Mouse (Mus musculus) frontal cortex, postnatal 25 days (tissue): Measurements from ENCODE around the gene Dclre1b.
"Not testable (repeated sequence)": the region's sequence is repeated elsewhere in the genome, so short reads cannot be mapped to it uniquely, and the experiment has no call there.

ENCODE experiments used
- DNase-seq, 2 experiments: peaks; one replicate each; pipeline ENCODE4 v3.0.0; 2022; ENCODE audit warnings: low spot score in 2 of 2

Gene Dclre1b

DNA sequence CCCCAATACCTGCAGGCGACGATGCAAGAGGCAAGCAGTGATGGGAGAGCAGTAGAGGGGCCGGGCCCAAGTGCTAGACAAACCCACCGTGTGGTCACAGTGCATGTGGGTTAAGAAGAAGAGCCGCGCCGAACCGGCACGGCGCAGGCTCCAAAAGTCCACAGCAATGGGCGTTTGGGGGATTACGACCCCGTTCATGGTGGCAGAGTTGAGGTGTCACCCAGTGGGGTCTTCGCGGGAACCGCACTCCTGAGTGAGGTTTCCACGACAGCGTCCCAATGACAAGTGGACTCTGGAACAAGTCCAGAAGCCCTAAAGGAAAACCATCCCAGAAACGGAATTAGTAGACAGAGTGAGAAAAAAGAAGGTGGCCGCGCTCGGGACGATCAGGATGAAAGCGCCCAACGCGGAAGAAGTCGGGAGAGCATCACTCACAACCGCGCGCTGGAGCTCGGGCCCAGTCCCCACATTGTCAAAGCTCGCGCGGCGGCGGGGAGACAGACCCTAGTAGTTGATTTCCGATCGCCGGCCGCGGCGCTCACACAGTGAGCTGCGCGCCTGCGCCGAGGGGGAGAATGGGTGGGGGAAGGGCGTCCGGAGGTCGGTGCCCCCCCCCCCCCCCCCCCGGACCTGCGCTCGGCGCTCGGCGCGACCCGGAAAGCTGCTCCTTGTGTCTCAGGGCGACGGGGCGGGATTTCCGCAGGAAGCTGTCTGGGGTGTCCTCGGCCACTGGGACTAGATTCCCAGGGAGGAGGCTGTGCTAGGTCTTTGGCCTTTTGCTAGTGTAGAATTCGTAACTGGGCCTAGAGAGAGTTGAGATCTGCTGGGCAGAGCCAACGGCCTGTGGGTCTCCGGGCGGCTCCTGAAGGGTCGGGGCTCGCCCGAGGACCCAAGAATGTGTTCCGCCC lies at the start of gene Dclre1b, which contains the start of the genes Ap4b1 and Gm43064:
Dclre1b (minus strand) TSS at position 554 of the 908 bp plus-strand sequence.
Ap4b1 (plus strand) TSS at position 630 of the 908 bp plus-strand sequence.
Gm43064 (plus strand) TSS at position 683 of the 908 bp plus-strand sequence.
- DNase-seq: peak; percentile 67 to 79

GRCm38 (mm10) chr3:103857977-103858563 lies 48.8 kb upstream of the Dclre1b start:
- DNase-seq: no peak

- DNase-seq: no peak
These were observed 48.0 kb upstream of the Dclre1b start for GRCm38 (mm10) chr3:103857036-103857805.

GRCm38 (mm10) chr3:103853804-103854203 lies 44.6 kb upstream of the Dclre1b start:
- no peak for DNase-seq

GRCm38 (mm10) chr3:103852565-103853299 lies 43.5 kb upstream of the Dclre1b start:
- peak in 1 of 2 experiments; percentile 8 for DNase-seq

DNA sequence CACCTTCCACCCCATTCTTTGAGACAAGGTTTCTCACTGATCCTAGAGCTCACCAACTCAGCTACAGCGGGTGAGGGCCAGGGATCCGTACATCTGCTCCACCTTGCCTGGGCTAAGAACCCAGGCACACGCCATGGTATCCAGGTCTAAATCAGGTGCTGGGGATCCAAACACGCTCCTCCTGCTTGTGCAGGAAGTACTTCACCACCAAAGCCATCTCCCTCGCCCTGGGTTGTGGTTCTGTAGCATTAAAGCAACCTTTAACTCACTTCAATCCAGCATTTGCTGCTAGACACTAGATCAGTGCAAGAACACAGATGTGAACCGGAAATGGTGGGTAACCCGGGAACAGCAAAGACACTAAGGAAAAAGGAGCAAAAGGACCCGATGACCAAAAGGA lies 42.6 kb upstream of the Dclre1b start:
- no peak for DNase-seq

DNA sequence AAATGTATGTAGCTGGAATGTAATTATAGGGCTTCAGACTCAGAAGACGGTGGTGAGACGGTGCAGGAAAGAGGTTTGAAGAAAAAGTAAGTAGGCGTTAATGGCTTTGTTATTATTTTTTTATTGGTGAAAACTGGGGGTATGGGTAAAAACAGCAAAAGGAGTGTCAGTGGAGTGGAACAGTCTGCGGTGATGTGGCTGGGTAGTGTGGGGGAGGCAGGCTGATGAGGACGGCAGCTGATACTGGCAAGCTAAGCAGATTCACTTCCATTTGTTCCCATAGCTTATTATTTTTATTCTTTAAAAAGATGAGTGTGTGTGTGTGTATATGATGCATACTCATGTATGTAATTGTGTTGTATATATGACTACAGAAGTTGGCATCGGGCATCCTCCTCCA lies 42.2 kb upstream of the Dclre1b start:
- DNase-seq: no peak

DNA sequence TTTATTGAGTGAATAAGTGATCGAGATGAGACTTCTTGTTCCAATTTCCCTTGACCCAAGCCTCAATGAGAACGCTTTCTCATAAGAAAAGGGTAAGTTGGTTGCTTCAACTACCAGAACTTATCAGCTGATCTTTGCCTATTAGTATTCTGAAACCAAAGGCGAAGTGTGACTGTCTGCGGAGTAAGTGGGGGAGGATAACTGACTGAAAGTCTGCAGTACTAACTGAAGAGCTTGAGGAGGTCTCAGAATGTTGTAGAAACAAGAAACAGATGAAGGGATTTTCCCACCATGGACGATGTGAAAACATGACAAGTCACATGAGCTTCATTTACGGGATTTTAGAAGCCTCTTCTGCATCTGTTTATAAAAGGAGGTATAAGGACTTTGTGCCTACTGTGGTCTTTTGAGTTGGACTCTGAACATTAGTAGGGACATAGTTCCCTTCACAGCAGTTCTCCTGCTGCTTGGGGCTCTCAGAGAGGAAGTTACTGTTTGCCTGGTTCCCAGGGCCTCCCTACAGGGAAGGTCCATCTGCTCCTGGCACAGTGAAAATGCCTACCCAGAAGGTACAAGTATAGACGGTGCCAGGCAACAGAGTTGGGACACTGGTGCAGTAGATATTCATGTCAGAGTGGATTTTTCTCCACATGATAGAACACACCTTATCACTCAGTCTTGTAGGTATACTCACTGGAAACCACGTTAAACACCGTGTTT lies 41.6 kb upstream of the Dclre1b start:
- DNase-seq: no peak

DNA sequence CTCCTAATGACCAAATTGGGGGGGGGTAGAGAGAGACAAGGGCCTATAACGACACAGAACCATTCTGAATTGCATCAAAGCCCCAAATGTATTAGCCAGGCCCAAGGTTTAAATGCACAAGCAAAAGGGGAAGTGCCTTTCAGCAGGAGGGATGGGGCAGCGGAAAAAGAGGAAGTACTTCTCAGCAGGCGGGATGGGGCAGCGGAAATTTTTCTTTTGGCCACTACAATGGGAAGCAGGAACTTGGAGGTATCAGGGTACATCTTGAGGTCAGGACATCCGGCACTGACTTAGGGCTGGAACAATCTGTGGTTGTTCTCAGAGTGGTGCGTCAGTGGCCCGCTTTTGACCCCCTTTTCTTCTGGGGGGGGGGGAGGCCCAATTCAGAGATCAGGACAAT lies 31.7 kb upstream of the Dclre1b start:
- not testable (repeated sequence) for DNase-seq

GRCm38 (mm10) chr3:103840195-103840594 lies 31.0 kb upstream of the Dclre1b start:
- not testable (repeated sequence) for DNase-seq

- DNase-seq: no peak
These were observed 30.5 kb upstream of the Dclre1b start for GRCm38 (mm10) chr3:103839711-103840110.

- no peak for DNase-seq
These were observed 27.2 kb upstream of the Dclre1b start for GRCm38 (mm10) chr3:103836453-103836852.

DNA sequence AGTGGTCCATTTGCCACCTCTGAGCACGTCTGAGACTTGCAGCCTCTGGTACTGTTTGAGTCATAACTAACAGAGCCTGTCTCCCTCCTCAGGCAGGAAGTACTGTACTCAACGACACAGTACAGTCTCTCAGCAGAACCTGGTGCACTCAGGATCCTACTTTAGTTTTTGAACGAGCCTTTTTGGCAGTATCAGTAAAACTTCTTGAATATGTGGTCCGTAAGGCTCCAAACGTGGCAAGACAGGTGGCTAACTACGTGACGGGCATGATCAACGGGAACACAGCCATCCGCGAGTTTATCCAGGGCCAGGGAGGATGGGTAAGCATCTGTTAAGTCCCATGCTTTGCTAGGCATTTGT lies 26.7 kb upstream of the Dclre1b start:
- DNase-seq: no peak

DNA sequence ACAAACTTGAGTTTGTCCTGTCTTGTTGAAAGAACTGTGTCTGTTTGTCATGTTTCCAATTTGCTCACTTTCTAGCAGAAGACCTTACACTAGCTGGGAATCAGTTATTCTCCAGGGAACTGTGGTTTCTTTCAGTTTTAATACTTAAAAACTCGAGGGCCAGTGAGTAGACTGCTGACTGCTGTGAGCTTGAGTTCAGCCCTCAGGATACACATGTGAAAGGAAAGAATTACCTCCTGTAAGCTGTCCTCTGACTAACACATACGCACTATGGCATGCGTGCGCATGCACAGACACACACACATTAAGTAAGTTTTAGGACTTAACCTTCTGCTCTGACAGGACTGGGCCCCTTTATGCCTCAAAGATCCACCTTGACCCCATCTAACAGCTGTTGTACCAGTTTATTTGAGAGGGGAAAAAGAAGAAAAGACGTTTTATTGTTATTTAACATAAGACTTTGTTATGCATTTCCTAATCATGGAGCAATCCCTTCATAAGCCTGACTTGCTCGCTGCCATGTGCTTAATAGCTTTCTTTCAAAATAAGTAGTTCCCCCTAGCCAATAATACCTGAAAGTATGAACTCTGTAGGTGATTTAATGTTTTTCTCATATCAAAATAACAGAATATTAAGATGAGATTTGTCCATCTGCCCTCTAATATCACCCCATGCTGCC lies 26.2 kb upstream of the Dclre1b start:
- no peak for DNase-seq

DNA sequence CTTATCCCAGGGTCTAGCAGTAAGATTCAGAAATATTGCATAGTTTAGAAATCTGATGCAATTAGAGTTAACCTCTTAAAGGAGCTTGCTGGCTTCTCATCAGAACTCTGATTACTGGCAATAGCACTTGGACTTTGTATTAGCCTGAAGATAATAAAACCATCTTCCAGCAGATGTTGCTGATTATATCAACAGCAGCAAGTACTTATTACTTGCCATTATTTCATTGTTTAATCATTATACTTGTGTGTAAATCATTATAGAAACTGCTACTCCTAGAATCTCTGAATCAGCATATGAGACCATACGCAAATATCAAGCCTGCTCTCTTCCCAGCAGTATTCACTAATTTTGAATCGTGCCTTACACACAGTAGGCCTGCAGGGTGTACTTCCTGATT lies 24.8 kb upstream of the Dclre1b start:
- DNase-seq: no peak

DNA sequence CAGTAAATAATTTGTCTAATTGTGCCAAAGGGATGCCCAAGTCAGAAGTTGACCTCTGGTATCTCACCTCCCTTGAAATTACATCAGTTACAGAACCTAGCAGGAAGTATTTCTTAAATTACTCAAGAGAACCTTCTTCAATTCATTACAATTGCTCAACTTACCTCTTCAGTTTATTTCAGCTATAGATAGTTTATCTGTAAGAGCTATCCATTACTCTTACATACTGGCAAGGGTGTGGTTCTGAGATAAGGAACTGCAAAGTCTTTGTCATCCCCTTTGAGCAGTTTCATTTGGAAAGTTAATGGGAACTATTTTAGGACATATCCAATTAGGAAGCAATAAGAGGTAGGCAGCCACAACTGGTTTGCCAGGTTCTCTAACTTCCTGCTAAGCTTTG lies 23.2 kb upstream of the Dclre1b start, which contains the start of gene Bcl2l15:
Bcl2l15 (plus strand) TSS at position 176 of the 400 bp plus-strand sequence.
- DNase-seq: no peak

GRCm38 (mm10) chr3:103831146-103831545 lies 21.9 kb upstream of the Dclre1b start:
- DNase-seq: no peak

DNA sequence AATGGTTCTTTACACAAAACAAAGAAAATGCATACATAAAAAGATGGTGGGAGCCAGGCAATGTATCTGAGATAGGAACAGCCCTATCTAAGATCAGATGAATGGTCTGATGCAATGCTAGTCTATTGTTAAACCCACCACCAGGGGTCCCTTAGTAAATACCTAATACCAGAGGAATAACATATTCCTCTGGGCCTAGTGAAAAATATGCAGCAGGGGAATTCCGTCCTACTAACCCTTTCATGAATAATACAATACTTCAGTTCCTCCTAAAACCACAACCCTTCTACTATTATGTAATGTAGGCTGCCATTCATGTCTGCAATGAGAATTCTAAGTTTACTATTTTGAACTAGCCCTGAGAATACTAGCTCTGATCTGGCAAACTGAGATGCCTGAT lies 21.4 kb upstream of the Dclre1b start:
- not testable (repeated sequence) for DNase-seq

DNA sequence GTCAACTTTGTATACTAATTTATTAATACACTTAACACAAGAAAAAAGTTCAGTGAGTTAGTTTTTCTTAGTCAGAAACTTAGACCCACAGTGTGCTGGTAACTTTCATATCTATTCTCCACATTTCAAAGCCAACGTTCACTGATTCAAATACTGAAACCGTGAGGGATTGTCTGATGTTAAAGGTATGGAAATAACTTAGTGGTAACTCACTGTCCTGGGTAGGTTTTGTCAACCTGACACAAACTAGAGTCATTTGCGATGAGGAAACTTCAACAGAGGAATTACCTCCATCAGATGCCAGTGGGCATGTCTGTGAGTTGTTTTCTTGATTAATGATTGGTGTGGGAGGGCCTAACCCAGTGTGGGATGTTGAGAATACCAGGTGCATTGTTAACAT lies 19.8 kb upstream of the Dclre1b start:
- DNase-seq: no peak

GRCm38 (mm10) chr3:103827548-103827947 lies 18.3 kb upstream of the Dclre1b start:
- no peak for DNase-seq
